Mouse (Mus musculus): Measurements from ENCODE around the gene Ddost.

DNA sequence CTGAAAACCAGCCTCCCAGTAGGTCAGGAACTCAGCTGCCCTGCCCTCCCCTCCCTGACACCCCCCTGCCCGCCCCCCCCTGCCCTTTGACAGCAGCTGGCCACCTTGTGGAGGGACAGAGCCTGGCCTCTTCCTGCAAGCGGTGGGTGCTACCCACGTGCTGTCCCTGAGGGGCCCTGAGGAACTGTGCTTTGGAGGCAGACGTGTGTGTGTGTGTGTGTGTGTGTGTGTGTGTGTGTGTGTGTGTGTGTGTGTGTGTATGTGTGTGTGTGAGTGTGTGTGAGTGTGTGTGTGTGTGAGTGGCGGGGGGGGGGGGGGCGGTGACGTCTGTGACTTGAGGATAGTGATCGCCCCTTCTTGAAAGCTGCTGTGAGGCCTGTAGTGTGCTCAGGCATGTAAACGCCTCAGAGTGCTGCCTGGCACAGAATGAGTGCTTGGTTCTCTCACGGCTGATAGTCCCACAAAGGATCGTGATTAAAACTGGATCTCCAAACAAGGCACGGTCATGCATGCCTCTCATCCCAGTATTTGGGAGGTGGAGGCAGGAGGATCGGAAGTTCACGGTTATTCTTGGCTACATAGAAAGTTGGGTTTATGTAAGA is 10.5 kb upstream of the Ddost start:
- TF ChIP-seq USF1 (IDR thresholded peaks at IDR 0.05; ENCODE audit: low read depth) = no peak
- TF ChIP-seq MAX (IDR thresholded peaks at IDR 0.05) = no peak
- no peak for TF ChIP-seq CEBPB (IDR thresholded peaks at IDR 0.05; ENCODE audit: low read depth)
- TF ChIP-seq CTCF (IDR thresholded peaks at IDR 0.05; ENCODE audit: control insufficient read depth, insufficient read depth, insufficient read length) = no peak
- TF ChIP-seq FOSL1 (IDR thresholded peaks at IDR 0.05; ENCODE audit: insufficient read depth, low read length, poor library complexity, severe bottlenecking) = no peak
- TF ChIP-seq MYOD1 (IDR thresholded peaks at IDR 0.05; ENCODE audit: control insufficient read depth, insufficient read length, low read depth) = no peak

Data from C2C12 (cell line).